Mouse (Mus musculus): ENCODE measurements around the gene B130006D01Rik. TPM values are rescaled to one million over a fixed set of nuclear protein-coding genes. Genes with fewer than 3 reads are reported as not detected.
"Not testable (repeated sequence)": the region's sequence is repeated elsewhere in the genome, so short reads cannot be mapped to it uniquely, and the experiment has no call there.

B130006D01Rik gene
- total and polyA plus RNA-seq, 2 experiments from 2014 or later, result 0.47 to 1.9 TPM

GRCm38 (mm10) chr11:95749619-95750018, 26.2 kb downstream of the B130006D01Rik start:
- H3K9ac ChIP-seq, result no peak overlapping the region
- 82% methylated on average over 15 of the region's 15 CpGs for WGBS
- DNase-seq (no peak), ATAC-seq (no peak)
- H3K9me3 ChIP-seq (ENCODE audit: low read length), result no peaks in the 10 kb centered on the region
- no peak overlapping the region for H3K4me3 ChIP-seq (ENCODE audit: low read depth, low read length)
- no peak overlapping the region for H3K4me2 ChIP-seq (ENCODE audit: low read depth)
- TF ChIP-seq CTCF (IDR thresholded peaks at IDR 0.05; ENCODE audit: low read depth), result no peak
- H3K36me3 ChIP-seq (ENCODE audit: insufficient read depth), result peaks cover 26% of the 10 kb centered on the region
- 0 out of 2 replicates have a peak, but pooled peaks cover 3% of the 10 kb centered on the region for H3K4me1 ChIP-seq (ENCODE audit: insufficient read depth)
- no peaks in the 10 kb centered on the region for H3K27me3 ChIP-seq (ENCODE audit: insufficient read depth, low read length)
- no peak overlapping the region for H3K27ac ChIP-seq (ENCODE audit: low read depth, low read length)

GRCm38 (mm10) chr11:95750995-95751394, 27.6 kb downstream of the B130006D01Rik start:
- WGBS, result 5% methylated on average over 1 of the region's 1 CpGs
- Histone ChIP-seq H3K4me1 (ENCODE audit: insufficient read depth) (0 out of 2 replicates have a peak, but pooled peaks cover 3% of the 10 kb centered on the region), H3K9ac (no peak overlapping the region), H3K27me3 (ENCODE audit: insufficient read depth, low read length) (no peaks in the 10 kb centered on the region), H3K4me2 (ENCODE audit: low read depth) (no peak overlapping the region), H3K36me3 (ENCODE audit: insufficient read depth) (peaks cover 26% of the 10 kb centered on the region), H3K27ac (ENCODE audit: low read depth, low read length) (no peak overlapping the region), H3K9me3 (ENCODE audit: low read length) (no peaks in the 10 kb centered on the region), H3K4me3 (ENCODE audit: low read depth, low read length) (no peak overlapping the region)
- DNase-seq (peak; percentile 77), ATAC-seq (no peak)
- TF ChIP-seq CTCF (IDR thresholded peaks at IDR 0.05; ENCODE audit: low read depth), result peak; percentile 87

GRCm38 (mm10) chr11:95755137-95755536, 31.8 kb downstream of the B130006D01Rik start:
- not testable (repeated sequence) for H3K9me3 ChIP-seq (ENCODE audit: low read length); H3K4me1 ChIP-seq (ENCODE audit: insufficient read depth); H3K9ac ChIP-seq; H3K27ac ChIP-seq (ENCODE audit: low read depth, low read length); ATAC-seq; H3K27me3 ChIP-seq (ENCODE audit: insufficient read depth, low read length); H3K4me2 ChIP-seq (ENCODE audit: low read depth); DNase-seq; H3K4me3 ChIP-seq (ENCODE audit: low read depth, low read length)
- WGBS, result 93% methylated on average over 4 of the region's 4 CpGs
- H3K36me3 ChIP-seq (ENCODE audit: insufficient read depth), result peaks cover 22% of the 10 kb centered on the region

GRCm38 (mm10) chr11:95760521-95760920, 37.1 kb downstream of the B130006D01Rik start:
- Histone ChIP-seq H3K4me1 (ENCODE audit: insufficient read depth) (no peaks in the 10 kb centered on the region), H3K27me3 (ENCODE audit: insufficient read depth, low read length) (no peaks in the 10 kb centered on the region), H3K9ac (no peak overlapping the region), H3K27ac (ENCODE audit: low read depth, low read length) (no peak overlapping the region), H3K9me3 (ENCODE audit: low read length) (no peaks in the 10 kb centered on the region), H3K4me2 (ENCODE audit: low read depth) (no peak overlapping the region), H3K36me3 (ENCODE audit: insufficient read depth) (peaks cover 21% of the 10 kb centered on the region), H3K4me3 (ENCODE audit: low read depth, low read length) (no peak overlapping the region)
- ATAC-seq, result no peak
- TF ChIP-seq CTCF (IDR thresholded peaks at IDR 0.05; ENCODE audit: low read depth), result no peak
- 88% methylated on average over 5 of the region's 5 CpGs for WGBS
- DNase-seq, result no peak

GRCm38 (mm10) chr11:95762996-95763395, 39.6 kb downstream of the B130006D01Rik start:
- no peak overlapping the region for H3K9ac ChIP-seq
- no peaks in the 10 kb centered on the region for H3K9me3 ChIP-seq (ENCODE audit: low read length)
- H3K27me3 ChIP-seq (ENCODE audit: insufficient read depth, low read length), result no peaks in the 10 kb centered on the region
- DNase-seq (no peak), ATAC-seq (no peak)
- H3K4me3 ChIP-seq (ENCODE audit: low read depth, low read length), result no peak overlapping the region
- no peak for TF ChIP-seq CTCF (IDR thresholded peaks at IDR 0.05; ENCODE audit: low read depth)
- 83% methylated on average over 4 of the region's 4 CpGs for WGBS
- H3K4me2 ChIP-seq (ENCODE audit: low read depth), result no peak overlapping the region
- H3K36me3 ChIP-seq (ENCODE audit: insufficient read depth), result peaks cover 18% of the 10 kb centered on the region
- no peaks in the 10 kb centered on the region for H3K4me1 ChIP-seq (ENCODE audit: insufficient read depth)
- no peak overlapping the region for H3K27ac ChIP-seq (ENCODE audit: low read depth, low read length)

GRCm38 (mm10) chr11:95764806-95765205, 41.4 kb downstream of the B130006D01Rik start:
- no peaks in the 10 kb centered on the region for H3K9me3 ChIP-seq (ENCODE audit: low read length)

GRCm38 (mm10) chr11:95765334-95765733, 41.9 kb downstream of the B130006D01Rik start:
- Histone ChIP-seq H3K4me2 (ENCODE audit: low read depth) (no peak overlapping the region), H3K27me3 (ENCODE audit: insufficient read depth, low read length) (no peaks in the 10 kb centered on the region), H3K36me3 (ENCODE audit: insufficient read depth) (peaks cover 23% of the 10 kb centered on the region), H3K4me1 (ENCODE audit: insufficient read depth) (no peaks in the 10 kb centered on the region), H3K9me3 (ENCODE audit: low read length) (no peaks in the 10 kb centered on the region), H3K27ac (ENCODE audit: low read depth, low read length) (no peak overlapping the region), H3K4me3 (ENCODE audit: low read depth, low read length) (no peak overlapping the region), H3K9ac (no peak overlapping the region)
- ATAC-seq (no peak), DNase-seq (no peak)
- no peak for TF ChIP-seq CTCF (IDR thresholded peaks at IDR 0.05; ENCODE audit: low read depth)
- WGBS, result 92% methylated on average over 10 of the region's 10 CpGs

More at GRCm38 (mm10) chr11:95764806-95765205, 41.4 kb downstream of the B130006D01Rik start:
- no peak for ATAC-seq
- no peak overlapping the region for H3K4me3 ChIP-seq (ENCODE audit: low read depth, low read length)
- DNase-seq, result no peak
- H3K4me1 ChIP-seq (ENCODE audit: insufficient read depth), result no peaks in the 10 kb centered on the region
- no peaks in the 10 kb centered on the region for H3K27me3 ChIP-seq (ENCODE audit: insufficient read depth, low read length)
- TF ChIP-seq CTCF (IDR thresholded peaks at IDR 0.05; ENCODE audit: low read depth), result no peak
- H3K9ac ChIP-seq, result no peak overlapping the region
- H3K36me3 ChIP-seq (ENCODE audit: insufficient read depth), result peaks cover 27% of the 10 kb centered on the region
- H3K27ac ChIP-seq (ENCODE audit: low read depth, low read length), result no peak overlapping the region
- H3K4me2 ChIP-seq (ENCODE audit: low read depth), result no peak overlapping the region
- 69% methylated on average over 8 of the region's 8 CpGs for WGBS
